Mouse (Mus musculus): ENCODE data around the gene Ugt1a5.
A peak's percentile ranks its signal among the peaks of the same experiment; 100 is the strongest.
"Not testable (repeated sequence)": the region's sequence is repeated elsewhere in the genome, so short reads cannot be mapped to it uniquely, and the experiment has no call there.

Ugt1a5 gene

DNA sequence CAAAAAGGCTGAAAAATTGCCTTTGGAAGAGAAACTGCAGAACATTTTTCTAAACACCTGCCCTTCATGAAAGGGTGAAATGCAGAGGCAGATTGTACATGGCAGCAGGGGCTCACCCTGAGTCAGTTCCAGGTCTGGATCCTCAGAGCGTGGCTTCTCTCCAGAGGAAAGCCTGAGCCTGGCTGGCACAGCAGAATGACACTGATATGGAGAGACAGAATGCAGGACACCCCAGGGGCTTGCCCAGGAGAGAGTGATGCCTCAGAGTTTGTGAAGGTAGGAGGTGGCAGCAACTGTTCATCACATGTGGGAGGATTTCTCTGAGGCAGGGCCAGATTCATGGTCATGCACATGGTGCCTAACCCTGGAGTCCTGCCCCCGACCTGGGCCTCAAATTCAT, 34.2 kb downstream of the Ugt1a5 start:
- peak; percentile 38 for DNase-seq

GRCm38 (mm10) chr1:88200456-88200855, 34.6 kb downstream of the Ugt1a5 start, which contains the start of gene Ugt1a2:
Ugt1a2 (plus strand) TSS chr1:88200601.
- DNase-seq: no peak

- peak; percentile 85 for DNase-seq
Observed at GRCm38 (mm10) chr1:88205294-88205922, 39.6 kb downstream of the Ugt1a5 start, which contains the start of gene Dnajb3. Dnajb3 (minus strand) TSS chr1:88205782.

- DNase-seq: no peak
Observed at GRCm38 (mm10) chr1:88206843-88207479, 41.1 kb downstream of the Ugt1a5 start.

DNA sequence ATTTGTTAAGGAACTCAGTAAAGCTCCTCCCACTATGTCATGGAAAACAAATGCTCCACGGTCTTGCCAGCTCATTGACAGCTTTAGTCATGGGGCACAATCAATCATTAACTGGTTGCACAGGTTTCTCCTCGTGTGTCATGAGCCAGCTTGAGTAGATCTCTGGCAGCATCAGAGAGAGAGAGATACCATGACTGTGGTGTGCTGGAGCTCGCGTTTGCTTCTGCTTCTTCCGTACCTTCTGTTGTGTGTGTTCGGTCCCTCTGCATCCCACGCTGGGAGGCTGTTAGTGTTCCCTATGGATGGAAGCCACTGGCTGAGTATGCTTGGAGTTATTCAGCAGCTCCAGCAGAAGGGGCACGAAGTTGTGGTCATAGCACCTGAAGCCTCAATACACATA, 46.0 kb downstream of the Ugt1a5 start, which contains the start of gene Ugt1a1:
Gene Ugt1a1, plus strand, starts transcription at position 148 of the 400 bp plus-strand sequence.
- DNase-seq: no peak

GRCm38 (mm10) chr1:88212341-88213045, 46.7 kb downstream of the Ugt1a5 start:
- DNase-seq: no peak

GRCm38 (mm10) chr1:88213061-88213460, 47.2 kb downstream of the Ugt1a5 start:
- DNase-seq: no peak

DNA sequence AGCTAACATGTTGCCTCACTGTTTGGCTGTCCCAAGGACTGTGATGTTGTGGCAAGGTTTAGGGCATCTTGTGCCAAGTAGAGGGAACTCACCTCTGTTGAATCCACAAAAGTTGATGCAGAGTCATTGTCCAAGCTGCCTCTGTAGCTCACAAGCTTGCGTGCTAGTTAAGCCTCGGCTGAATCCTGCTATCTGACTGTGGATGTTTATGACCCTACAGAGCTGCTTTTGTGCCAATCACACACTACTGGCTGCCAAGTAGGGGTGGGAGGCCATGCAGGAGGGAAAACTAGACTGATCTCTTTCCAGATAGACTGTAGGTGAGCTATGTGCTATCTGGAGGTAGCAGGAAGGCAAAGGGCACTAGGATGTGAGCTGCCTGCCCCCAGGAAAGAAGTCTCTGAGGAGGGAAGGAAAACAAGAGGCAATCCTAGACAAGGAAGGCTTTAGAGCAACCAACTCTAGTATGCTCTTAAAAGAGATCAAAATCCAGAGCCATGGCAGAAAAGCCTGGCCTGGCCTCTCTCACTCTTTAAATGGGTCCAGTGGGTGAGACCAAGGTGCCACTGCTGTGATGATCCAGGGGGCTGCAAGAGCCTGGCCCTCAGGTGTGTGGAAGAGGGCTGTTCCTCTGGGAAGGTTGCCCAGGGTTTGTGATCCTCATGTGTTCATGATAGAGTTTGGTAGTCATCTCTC, 48.1 kb downstream of the Ugt1a5 start:
- DNase-seq: no peak

DNA sequence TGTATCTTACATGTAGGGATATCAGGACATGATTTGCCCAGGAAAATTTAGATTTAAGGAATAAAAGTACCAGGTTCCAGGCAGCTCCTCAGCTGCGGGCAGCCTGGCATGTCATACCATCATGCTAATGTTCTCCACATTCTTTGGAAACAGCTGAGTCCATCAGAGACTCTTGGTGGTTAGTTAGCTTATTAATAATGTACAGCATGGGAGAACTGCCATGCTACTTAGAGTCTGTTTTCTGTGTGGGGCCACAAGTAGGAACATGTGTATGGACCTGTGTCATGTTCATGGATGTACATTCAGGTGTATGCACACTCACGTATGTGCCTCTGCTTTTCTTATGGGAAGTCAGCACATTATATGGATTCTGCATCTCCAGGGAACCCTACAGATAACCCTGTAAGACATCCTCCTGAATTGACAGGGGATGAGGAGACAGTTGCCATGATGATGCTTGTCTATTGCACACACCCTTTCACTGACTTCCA, 48.7 kb downstream of the Ugt1a5 start:
- no peak for DNase-seq

GRCm38 (mm10) chr1:88215466-88216380, 49.9 kb downstream of the Ugt1a5 start:
- no peak for DNase-seq

- DNase-seq: no peak
Observed at GRCm38 (mm10) chr1:88216551-88216950, 50.7 kb downstream of the Ugt1a5 start.

DNA sequence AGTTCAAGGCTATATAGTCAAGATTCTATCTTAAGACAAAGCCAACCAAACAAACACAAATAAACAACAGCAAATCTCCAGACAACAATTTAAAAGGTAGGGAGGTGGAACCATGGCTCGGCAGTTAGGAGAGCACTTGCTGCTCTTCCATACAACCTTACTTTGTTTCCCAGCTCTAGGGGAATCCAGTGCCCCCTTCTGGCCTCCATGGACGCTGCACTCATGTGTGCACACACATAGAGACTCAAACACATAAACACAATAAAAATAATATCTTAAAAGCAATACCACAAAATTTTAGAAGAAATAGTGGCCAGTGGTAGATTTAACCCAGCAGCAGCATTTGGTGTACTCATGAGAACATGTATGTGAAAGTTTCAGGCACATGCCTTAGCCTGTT, 51.3 kb downstream of the Ugt1a5 start:
- no peak for DNase-seq

- no peak for DNase-seq
Observed at GRCm38 (mm10) chr1:88217576-88217975, 51.8 kb downstream of the Ugt1a5 start.

GRCm38 (mm10) chr1:88218051-88218450, 52.2 kb downstream of the Ugt1a5 start:
- DNase-seq: no peak

GRCm38 (mm10) chr1:88218591-88218990, 52.8 kb downstream of the Ugt1a5 start:
- DNase-seq: no peak

- DNase-seq: no peak
Observed at GRCm38 (mm10) chr1:88219054-88219453, 53.2 kb downstream of the Ugt1a5 start.

- no peak for DNase-seq
Observed at GRCm38 (mm10) chr1:88220336-88220735, 54.5 kb downstream of the Ugt1a5 start.

DNA sequence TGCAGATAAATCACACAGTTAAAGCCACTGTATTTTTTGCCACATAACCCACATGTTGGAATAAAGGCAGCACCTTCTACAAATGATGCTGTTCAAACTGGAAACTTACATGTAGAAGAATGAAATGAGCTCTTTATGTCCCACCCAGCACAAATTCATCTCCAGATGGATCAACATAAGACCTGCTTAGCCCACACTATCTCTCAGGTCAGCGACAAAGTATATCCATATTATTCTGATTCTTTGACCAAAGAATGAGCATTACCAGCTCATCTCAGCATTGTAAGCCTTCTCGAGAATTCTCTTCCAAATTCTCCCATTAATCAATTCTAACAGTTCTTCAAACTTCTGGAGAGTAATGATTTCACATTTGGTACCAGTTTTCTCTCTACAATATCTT, 56.4 kb downstream of the Ugt1a5 start:
- DNase-seq: no peak

GRCm38 (mm10) chr1:88223011-88223515, 57.3 kb downstream of the Ugt1a5 start:
- not testable (repeated sequence) for DNase-seq

- no peak for DNase-seq
Observed at GRCm38 (mm10) chr1:88223591-88223990, 57.8 kb downstream of the Ugt1a5 start.

DNA sequence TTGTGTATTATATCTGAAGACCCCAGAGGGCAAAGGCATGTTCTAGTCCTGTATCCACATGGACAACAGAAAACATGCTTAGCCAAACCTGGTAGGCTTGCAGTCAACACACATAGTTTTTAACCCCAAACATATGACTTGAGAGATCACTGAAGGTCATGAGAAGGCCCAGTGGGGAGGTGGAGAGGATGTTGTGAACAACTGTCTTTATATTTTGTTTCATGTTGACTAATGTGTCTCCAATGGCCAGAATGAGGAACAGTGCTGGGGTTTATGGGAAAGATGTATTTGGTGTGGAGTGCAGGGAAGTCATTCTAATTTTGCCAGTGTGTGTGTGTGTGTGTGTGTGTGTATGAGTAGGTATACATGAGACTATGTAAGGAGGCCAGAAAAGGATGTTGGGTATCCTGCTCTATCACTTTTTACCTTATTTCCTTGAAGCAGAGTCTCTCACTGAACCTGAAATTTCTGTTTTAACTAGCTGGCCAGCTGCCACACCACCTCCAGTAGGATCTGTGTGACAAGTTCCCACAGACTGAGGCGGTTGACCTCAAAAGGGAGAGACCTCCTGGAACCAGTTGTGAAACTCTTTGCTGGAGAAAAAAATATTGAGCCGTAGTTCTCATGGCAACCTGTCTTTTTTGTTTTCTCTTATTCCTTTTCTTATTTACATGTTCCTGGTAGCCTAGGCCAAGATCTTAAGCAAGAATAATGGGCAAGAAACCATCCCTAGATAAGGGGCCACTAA, 58.4 kb downstream of the Ugt1a5 start:
- no peak for DNase-seq

All from cerebellum, adult 11 months (tissue).